Mouse (Mus musculus) mouse trophoblast stem cell (cell line): ENCODE measurements around the gene Cdh13.

Source experiments
- in situ Hi-C, 2 experiments: fragments of 300-500 bp; cut with MseI, MboI; formaldehyde crosslinking; loops; 2 replicates in 1 of 2; 3 replicates in 1 of 2; pipeline ENCODE4 v1.15.1; 2025

The Cdh13 gene

GRCm38 (mm10) chr8:118796491-118796890, 513.0 kb downstream of the Cdh13 start:
- in situ Hi-C loops: no loop called here

DNA sequence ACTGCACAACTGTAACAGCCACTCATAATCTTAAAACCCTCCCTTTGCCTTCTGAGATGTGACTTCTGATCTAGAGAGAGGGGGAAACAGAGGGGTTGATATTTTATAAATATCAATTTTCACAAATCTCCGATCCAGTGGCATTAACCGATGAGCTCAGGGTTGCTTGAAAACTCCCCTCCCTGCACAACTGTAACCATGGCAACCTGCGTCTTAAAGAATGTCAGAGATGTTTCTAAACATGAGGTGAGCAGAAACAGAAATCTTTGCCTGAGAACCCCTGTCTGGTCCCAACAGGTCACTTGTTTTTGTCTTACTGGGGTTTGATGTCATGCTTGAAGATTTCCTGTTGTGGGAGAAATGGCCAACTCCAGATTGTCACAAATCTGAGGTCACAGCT, 513.6 kb downstream of the Cdh13 start:
- in situ Hi-C loops: no loop called here

DNA sequence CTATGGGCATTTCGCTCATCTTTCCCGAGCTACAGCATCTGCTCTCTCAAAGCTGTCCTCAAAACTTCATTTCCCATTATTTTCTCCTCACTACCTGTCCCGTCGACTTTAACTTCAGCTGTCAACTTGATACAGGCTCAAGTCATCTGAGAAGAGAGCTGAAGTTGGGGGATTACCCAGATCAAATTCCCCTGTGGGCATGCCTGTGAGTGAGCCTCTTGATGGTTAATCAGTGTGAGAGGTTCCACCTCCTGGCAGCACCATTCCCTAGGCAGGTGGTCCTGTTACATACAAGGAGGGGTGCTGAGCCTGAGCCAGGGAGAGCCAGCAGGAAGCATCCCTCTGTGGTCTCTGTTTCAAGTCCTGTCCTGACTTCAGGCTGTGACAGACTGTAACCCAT, 519.6 kb downstream of the Cdh13 start:
- in situ Hi-C loops: no loop called here

GRCm38 (mm10) chr8:118809660-118810059, 526.1 kb downstream of the Cdh13 start:
- in situ Hi-C loops: no loop called here

DNA sequence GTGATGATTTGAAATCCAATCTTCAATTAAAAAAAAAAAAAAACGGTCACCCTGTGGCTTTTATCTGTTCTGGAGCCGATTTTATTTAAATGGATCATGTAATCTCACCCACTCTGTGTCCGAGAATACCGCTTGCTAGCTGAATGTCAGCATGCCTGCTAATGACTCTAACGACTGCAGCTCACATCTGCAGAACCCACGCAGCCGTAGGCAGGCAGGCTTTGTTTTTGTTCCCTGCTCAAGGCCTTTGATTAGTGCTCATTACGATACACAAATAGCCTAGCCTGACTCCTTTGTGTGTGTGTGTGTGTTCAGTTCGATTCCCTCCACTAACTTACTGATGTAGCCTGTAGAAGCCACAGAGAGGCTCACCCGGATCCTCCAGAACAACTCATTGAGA, 531.5 kb downstream of the Cdh13 start:
- in situ Hi-C loops: no loop called here

DNA sequence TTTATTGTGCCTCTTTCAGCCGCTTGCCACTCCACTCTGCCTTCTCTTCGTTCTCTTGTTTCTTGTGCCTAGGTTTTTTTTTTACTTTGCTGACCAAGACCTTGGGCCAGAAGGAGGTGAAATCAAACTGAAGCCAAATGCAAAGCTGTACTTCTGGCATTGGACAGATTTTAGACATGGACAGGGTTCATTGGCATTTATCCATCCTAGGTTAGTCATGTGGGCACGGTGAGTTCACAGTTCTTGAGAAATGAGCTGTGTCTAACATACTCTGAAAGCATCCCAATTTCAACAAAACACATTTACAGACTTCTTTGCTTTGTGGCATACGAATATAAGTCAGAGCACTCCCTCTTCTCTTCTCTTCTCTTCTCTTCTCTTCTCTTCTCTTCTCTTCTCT, 543.2 kb downstream of the Cdh13 start:
- in situ Hi-C loops: no loop called here

DNA sequence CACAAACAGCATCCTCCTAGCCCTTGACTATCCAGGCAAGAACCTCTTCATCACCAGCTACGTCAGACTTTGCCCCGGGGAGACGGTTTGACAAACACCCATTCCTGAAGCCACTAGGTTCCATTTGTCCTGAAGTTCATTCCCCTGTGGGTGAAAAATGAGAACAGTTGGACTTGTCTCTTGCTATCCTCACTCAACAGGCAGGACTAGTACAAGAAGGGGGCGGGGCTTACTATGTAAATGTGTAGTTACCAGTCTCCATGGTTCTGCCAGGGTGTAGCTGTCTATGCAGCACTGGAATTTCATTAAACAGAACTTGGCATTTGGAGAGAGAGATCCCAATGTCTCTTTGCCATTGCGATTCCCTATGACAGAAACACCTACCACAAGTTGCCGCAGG, 544.2 kb downstream of the Cdh13 start:
- in situ Hi-C loops: no loop called here

DNA sequence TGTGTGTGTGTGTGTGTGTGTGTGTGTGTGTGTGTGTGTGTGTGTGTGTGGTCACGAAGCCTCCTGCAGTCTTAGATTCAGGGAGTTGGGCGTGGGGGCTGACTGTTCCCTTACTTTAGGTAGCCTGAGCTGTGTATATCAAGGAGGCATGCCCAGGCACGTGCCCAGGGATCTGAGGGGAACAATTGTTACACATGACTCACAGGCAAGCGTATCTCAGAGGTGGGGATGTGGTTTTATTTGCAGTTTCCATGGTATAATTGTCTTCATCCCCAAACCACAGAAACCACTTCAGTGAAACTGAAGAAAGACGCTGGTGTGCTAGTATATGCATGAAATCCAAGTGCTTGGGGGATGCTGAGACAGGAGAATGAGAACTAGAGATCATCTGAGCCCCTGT, 546.8 kb downstream of the Cdh13 start:
- in situ Hi-C loops: no loop called here

GRCm38 (mm10) chr8:118831026-118831425, 547.5 kb downstream of the Cdh13 start:
- in situ Hi-C loops: no loop called here

GRCm38 (mm10) chr8:118838801-118839200, 555.3 kb downstream of the Cdh13 start:
- in situ Hi-C loops: no loop called here

DNA sequence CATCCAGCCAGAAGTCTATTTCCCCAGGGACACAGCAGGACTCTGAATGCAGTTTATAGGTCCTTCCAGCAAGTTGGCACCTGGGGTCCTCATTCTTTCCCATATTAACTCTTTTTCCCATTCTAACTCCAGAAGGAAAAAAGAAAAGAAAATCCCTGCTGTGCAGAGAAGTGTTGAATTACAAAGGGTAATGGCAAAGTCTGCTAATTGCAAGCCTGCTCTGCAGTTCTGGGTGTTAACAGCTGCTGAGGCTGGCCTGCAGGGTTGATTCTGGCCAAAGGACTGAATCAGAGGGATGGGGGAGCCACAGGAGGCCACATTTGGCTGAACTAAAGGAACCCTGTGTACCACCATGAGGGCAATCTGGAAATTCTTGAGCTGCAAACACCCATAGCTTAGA, 562.2 kb downstream of the Cdh13 start:
- in situ Hi-C loops: no loop called here

DNA sequence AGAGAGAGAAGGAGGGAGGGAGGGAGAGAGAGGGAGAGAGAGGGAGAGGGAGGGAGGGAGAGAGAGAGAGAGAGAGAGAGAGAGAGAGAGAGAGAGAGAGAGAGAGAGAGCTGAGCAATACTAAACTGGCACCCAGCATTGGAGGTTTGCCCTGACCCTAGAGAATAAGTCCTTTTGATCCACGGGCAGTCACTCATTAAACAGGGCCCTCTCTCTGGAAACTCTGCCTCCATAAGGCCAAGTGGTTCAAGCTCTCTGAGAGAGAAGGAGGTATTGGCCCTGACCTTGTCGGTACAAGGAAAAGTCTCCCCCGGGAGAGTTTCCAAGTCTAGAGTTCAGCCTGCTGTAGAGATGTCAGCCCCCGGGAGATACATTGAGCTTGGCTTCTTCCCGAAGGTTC, 564.5 kb downstream of the Cdh13 start:
- in situ Hi-C loops: no loop called here

DNA sequence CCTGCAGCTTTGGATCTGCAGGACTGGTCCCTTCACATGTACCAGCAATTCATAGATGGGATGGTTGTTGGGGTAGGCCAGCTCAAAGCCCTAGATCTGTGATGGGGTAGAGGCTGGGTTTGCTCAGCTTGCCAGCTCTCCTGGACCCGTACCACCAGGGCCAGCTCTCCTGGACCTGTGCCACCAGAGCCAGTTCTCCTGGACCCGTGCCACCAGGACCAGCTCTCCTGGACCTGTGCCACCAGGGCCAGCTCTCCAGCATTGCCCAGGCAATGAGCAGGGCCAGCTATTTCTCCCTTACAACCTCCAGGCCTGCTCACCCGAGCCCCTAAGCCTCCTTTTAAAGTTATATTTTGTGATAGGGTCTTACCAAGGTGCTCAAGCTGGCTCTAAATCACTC, 566.0 kb downstream of the Cdh13 start:
- in situ Hi-C loops: no loop called here

DNA sequence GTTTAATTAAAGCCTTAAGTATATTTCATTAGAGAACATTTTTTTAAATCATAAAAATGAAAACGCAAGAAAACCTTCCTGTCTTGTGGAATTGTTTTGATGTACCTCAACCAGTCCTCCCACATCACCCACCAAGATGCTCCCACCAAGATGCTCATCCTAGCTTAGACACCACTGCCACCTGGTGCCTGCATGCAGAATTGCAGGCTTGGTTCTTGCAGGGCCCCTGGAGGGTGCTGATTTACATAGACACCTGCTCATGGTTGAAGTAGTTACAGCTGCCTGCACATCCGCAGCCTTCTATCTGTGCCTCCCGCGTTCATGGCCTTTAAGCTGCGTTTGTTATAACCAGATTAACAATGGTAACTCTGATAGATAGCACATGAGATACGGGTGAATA, 566.8 kb downstream of the Cdh13 start:
- in situ Hi-C loops: no loop called here

GRCm38 (mm10) chr8:118851361-118851760, 567.8 kb downstream of the Cdh13 start:
- in situ Hi-C loops: no loop called here

- in situ Hi-C loops: no loop called here
Measured at GRCm38 (mm10) chr8:118852861-118853260, 569.3 kb downstream of the Cdh13 start.

DNA sequence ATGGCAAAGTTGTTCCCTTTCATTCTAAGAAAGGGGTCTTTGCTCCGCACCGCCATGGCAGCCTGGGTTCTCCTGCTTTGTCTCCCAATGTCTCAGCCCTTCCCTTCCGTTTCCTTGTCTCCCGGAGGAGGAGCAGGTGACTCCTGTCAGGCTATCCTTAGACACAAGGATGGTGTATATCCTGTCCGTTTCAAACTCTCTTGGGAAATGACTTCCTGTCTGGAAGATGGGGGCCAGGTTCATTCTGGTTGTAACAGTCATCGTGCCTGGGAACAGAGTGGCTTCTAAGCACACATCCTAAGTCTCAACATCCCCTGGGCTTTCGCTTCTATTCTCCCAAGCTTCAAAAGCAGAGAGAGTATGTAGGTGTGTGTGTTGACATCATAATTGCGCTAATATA, 571.1 kb downstream of the Cdh13 start:
- in situ Hi-C loops: no loop called here

DNA sequence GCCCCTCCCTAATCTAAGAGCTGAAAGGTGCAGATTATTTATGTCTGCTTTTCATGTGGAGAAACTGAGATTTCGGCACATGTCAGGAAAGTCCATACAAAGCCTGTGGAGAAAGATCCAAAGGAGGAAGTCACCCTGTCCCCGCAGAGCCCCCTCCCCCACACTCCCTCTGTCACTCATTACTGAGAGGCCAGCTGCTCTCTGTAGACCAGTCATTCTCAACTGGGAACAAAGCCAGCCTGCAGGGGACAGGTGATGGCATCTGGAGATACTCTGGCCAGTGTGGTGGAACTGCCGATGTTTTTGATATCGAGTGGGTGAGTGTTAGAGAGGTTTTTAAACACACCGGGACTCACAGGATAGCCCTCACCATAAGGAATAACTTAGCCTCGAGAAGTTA, 582.8 kb downstream of the Cdh13 start:
- in situ Hi-C loops: no loop called here

DNA sequence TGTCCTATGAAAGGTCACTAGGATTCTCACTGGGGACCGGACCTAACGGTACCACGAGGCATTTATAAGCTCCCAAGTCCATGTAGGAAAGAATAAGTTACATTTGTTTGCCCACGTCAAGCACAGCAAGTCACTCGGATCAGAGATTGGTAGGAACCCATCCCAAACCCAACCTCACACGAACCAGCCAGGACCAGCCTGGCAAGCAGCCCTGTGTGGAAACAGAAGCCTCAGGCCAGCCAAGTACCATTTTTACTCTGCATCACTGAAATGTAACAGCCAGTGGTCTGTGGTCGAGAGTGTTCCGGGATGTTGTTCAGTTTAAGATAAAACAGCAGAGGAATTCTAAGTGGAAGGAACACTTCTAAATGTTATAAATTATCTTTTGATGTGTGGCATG, 587.2 kb downstream of the Cdh13 start:
- in situ Hi-C loops: no loop called here

DNA sequence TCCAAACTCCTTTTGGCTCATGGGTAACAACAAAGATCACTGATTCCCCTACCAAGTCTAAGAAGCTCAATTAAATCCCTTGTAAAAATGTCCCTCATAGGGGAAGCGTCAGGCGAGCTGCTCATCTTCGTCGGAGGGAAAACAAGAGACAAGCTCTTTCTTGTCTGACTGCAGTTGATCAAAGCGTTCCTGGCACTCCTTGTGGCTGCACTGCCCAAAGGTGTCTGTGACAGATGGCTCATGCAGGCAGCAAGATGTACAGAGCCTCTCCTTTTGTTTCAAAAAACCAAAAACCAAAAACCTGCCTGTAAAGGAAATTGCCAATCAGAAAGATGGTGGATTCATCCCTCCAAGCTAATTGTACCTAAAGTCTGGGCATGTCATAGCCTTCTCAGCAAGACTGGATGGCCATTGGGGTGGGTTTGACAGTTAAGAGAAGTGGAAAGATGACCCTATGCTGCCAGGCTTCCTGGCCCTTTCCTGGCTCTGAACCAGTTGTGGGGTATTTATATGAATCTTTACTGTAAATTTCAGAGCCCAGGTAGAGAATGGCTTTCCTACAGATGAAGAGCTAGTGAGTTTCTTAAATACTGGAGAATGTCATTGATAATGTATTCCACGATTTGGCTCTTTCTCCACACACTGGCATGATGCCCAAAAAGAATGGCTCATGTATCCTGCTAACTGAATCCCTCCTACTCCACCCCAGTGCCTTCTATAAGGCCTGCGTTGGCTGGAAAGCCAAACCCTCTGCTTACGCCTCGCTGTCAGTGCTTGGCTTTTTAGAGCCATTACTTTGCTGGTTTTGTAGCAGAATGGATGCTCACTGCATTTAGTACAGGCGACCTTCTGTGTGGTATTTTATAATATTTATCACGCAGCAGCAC, 596.6 kb downstream of the Cdh13 start:
- in situ Hi-C loops: no loop called here

DNA sequence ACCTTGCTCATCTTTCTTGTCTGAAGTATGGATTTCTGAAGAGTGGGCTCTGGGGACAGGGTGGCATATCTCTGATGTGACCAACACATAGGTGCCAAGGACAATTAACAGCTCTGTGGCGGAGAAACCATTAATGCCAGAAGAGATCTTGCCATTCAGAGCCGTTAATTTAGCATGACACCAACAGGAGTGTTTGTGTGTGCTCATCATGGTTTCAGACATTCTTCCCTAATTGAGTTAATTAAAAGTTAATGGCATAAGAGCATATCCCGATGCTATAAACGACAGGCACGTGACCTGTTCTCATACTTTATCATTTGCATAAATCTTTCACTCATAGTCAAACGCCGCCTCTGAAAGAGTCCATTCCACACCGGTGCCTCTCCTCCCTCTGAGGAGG, 600.8 kb downstream of the Cdh13 start:
- in situ Hi-C loops: no loop called here

DNA sequence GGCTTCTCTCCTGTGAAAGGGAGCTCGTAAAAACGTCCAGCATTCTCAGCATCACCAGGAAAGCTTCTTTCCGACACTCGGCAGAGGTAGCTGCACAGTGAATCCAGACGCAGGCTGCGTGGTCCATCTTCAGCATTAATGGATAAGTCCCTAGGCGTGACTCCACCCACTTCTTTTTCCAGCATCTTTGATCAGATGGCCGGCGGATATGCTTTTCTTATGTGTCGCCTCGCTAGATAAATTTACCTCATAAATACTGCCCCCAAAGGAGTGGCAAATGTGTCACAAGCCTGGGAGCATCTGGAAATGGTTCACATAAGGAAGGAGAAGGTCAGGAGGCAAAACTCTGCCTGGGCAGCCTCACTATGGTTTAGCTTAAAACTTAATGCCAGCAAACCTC, 601.5 kb downstream of the Cdh13 start:
- in situ Hi-C loops: no loop called here

DNA sequence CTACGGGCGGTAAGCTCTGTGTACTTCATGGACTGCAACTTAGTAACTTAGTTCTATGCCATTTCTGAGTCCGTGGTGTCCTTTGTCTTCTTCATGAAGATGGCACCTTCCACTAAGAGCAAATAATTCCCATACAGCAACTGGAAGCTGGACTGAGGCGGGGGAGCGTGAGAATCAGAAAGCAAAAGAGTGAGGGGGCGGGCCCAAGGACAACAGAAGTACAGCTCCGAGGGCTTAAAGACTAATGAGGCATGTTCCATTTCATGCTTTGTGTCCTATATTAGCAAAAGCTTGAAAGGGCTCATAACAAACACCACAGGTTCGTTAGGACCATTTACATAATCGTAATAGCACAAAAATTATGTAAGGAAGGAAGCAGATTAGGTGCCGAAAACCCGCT, 618.9 kb downstream of the Cdh13 start:
- in situ Hi-C loops: no loop called here

DNA sequence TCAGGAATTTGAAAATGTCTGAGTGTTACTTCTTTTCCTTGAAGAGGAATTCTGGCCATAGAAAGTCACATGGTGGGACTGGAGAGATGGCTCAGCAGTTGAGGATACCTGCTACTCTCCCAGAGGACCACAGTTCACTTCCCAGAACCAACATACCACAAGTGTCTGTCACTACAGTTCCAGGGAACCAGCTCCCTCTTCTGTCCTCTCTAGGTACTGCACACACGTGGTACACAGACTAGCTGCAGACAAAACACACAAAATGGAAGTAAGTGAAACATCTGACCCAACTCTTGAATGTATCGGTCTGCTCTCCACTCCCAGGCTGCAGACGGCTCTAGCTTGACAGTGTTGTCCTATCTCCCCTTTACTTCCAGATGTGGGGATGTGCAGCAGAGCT, 633.0 kb downstream of the Cdh13 start:
- in situ Hi-C loops: no loop called here
